ENCODE assay signal across 13 mouse cellular contexts in the genomic region with DNA sequence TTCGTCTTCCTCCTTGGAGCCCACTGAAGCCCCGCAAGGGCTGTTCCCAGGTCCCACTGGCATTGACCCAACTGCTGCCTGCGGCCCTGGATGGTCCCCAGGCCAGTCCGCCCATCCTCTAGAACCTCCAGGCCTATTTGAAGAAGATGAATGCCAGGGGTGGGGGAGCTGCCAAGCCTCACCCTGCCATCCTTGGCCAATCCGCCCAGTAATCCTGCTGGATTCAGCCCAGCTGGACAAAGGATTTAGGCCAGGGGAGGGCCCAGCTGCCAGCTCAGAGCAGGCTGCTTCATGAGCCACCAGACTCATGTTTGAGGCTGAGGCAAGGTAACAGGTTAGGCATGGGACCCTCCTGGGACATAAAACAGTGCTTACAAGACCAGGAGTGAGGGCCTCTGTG. TPM values are rescaled to one million over a fixed set of nuclear protein-coding genes. Genes with fewer than 3 reads are reported as not detected.
DNase-seq lines count a peak whose midpoint lies in the region; ATAC-seq lines count a peak whose summit lies in the region.
"Had no signal": no experiment of that assay in that cellular context is flagged by ENCODE, and none has a peak within 500 bp of the region (broad histone marks: within the 10 kb centered on the region; RNA-seq: fewer than 3 reads in every experiment).

No protein-coding gene starts in this region.

- H3K4me1 ChIP-seq in neural tube, embryonic 15.5 days, result peaks cover 10% of the 10 kb centered on the region; the same call in 1 of the 2 replicates

- no peak overlapping the region for H3K4me3 ChIP-seq in neural tube, embryonic 15.5 days (replicated peaks)
- H3K4me3 ChIP-seq: erythroblast, embryonic 14.5 days; kidney, embryonic 15.5 days; neural tube, embryonic 13.5 days had no signal

- H3K27ac ChIP-seq in neural tube, embryonic 15.5 days (replicated peaks), result no peak overlapping the region
- H3K27ac ChIP-seq: kidney, embryonic 15.5 days; neural tube, embryonic 13.5 days had no signal

- no peaks in the 10 kb centered on the region for H3K36me3 ChIP-seq in neural tube, embryonic 15.5 days
- H3K36me3 ChIP-seq: kidney, embryonic 15.5 days; neural tube, embryonic 13.5 days had no signal

- DNase-seq in gastrocnemius, adult 18-20 months (ENCODE audit: low spot score), result peak; percentile 42
- no peak for DNase-seq in gastrocnemius, postnatal 25 days
- DNase-seq in retina, adult 2 months (ENCODE audit: low read depth, low spot score), result peak; percentile 78
- DNase-seq in retina, embryonic 14.5 days (ENCODE audit: low spot score), result no peak
- peak; percentile 14 to 42 for DNase-seq in gastrocnemius, adult 8-10 months (ENCODE audit: low spot score in 2 of 2)
- peak; percentile 14 for DNase-seq in skeletal muscle tissue, adult 2 months (ENCODE audit: low read depth, low spot score)
- no peak for DNase-seq in embryo, embryonic 9.5 days (ENCODE audit: extremely low spot score)
- DNase-seq: thymus, postnatal 36 days had no signal

- no peak overlapping the region for H3K4me2 ChIP-seq in neural tube, embryonic 15.5 days
- H3K4me2 ChIP-seq: kidney, embryonic 15.5 days; neural tube, embryonic 13.5 days had no signal

- 0 out of 2 replicates have a peak, but pooled peaks cover 2% of the 10 kb centered on the region for H3K27me3 ChIP-seq in neural tube, embryonic 15.5 days (replicated peaks)

- 70% methylated on average over 5 of the region's 5 CpGs for WGBS in neural tube, embryonic 15.5 days

- H3K9ac ChIP-seq in neural tube, embryonic 15.5 days (replicated peaks), result no peak overlapping the region
- H3K9ac ChIP-seq: kidney, embryonic 15.5 days; neural tube, embryonic 13.5 days had no signal

- no peaks in the 10 kb centered on the region for H3K9me3 ChIP-seq in neural tube, embryonic 15.5 days (replicated peaks)
- H3K9me3 ChIP-seq: kidney, embryonic 15.5 days; neural tube, embryonic 13.5 days had no signal

- no peak for ATAC-seq in neural tube, embryonic 15.5 days (ENCODE audit: low FRiP score)
- ATAC-seq: CD4-positive, CD25-positive, alpha-beta regulatory T cell, adult 4 months had no signal

RNA-seq across cellular contexts. Expression of a gene that starts 45.7 kb away (rescaled TPM):
- under 1 TPM; 0.09 TPM for total RNA-seq in gastrocnemius, adult 18-20 months (2021)
- total RNA-seq in gastrocnemius, postnatal 25 days (2021), result under 1 TPM; 0.05 to 0.21 TPM
- total RNA-seq in gastrocnemius, adult 8-10 months (2022), result under 1 TPM in 3 of 4 experiments, not detected in 1; 0.13 to 0.73 (median 0.15) TPM
- polyA plus RNA-seq in neural tube, embryonic 15.5 days (2015; fragmentation: Nextera tagmentation; extraction: Ambion mirVana), result 16.0 and 18.7 TPM in 2 replicates
- polyA plus RNA-seq: CD4-positive, CD25-positive, alpha-beta regulatory T cell, adult 4 months; erythroblast, embryonic 14.5 days had no signal

RNA-seq across cellular contexts. Expression of a gene that starts 46.9 kb away (rescaled TPM):
- 10 to 100 TPM; 31.9 to 35.6 TPM for total RNA-seq in gastrocnemius, adult 18-20 months (2021)
- total RNA-seq in gastrocnemius, postnatal 25 days (2021), result 10 to 100 TPM; 31.2 to 34.0 TPM
- total RNA-seq in gastrocnemius, adult 8-10 months (2022), result 10 to 100 TPM; 28.2 to 31.7 (median 31.5) TPM
- 37.4 and 40.6 TPM in 2 replicates for polyA plus RNA-seq in neural tube, embryonic 15.5 days (2015; fragmentation: Nextera tagmentation; extraction: Ambion mirVana)

RNA-seq across cellular contexts. Expression of a gene that starts 50.1 kb away (rescaled TPM):
- not detected for total RNA-seq in gastrocnemius, adult 18-20 months (2021)
- total RNA-seq in gastrocnemius, postnatal 25 days (2021), result not detected
- not detected for total RNA-seq in gastrocnemius, adult 8-10 months (2022)
- polyA plus RNA-seq in neural tube, embryonic 15.5 days (2015; fragmentation: Nextera tagmentation; extraction: Ambion mirVana), result 80.3 and 113 TPM in 2 replicates
- polyA plus RNA-seq: erythroblast, embryonic 14.5 days had no signal

RNA-seq across cellular contexts. Expression of a gene that starts 55.9 kb away (rescaled TPM):
- 10 to 100 TPM; 11.2 to 12.6 TPM for total RNA-seq in gastrocnemius, adult 18-20 months (2021)
- 10 to 100 TPM; 11.3 to 14.6 TPM for total RNA-seq in gastrocnemius, postnatal 25 days (2021)
- 10 to 100 TPM; 10.4 to 12.4 (median 11.4) TPM for total RNA-seq in gastrocnemius, adult 8-10 months (2022)
- 22.3 and 23.5 TPM in 2 replicates for polyA plus RNA-seq in neural tube, embryonic 15.5 days (2015; fragmentation: Nextera tagmentation; extraction: Ambion mirVana)

Comparison
In these comparisons a context has a peak if more than half of its experiments do, and no peak if none do; other contexts are left out.
1. DNase-seq: peak in gastrocnemius, adult 18-20 months (single experiment), retina, adult 2 months (single experiment), gastrocnemius, adult 8-10 months (2 of 2) and skeletal muscle tissue, adult 2 months (single experiment); none in gastrocnemius, postnatal 25 days (single experiment), retina, embryonic 14.5 days (single experiment) and embryo, embryonic 9.5 days (single experiment).